Mouse (Mus musculus): ENCODE results near the gene Gchfr.

The Gchfr gene

GRCm38 (mm10) chr2:119173991-119174651, 6.5 kb downstream of the Gchfr start, which contains the start of gene Gm14137:
Gene Gm14137 (plus strand): TSS chr2:119174509.
- no peak for DNase-seq (ENCODE audit: low read depth)

DNA sequence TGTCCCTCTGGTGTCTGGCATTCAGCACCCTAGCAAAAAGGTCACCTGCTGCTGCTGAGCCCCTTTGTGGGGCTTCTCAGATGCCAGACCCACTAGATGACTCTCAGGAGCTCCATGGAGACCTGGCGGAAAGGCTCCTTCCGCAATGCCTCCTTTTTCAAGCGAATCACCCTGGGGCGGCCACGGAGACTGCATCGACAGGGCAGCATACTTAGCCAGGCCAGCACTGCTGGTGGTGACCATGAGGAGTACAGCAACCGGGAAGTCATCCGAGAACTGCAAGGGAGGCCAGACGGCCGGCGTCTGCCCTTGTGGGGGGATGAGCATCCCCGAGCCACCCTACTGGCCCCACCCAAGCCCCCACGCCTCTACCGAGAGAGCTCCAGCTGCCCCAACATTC, 7.3 kb downstream of the Gchfr start:
- no peak for DNase-seq (ENCODE audit: low read depth)

- DNase-seq (ENCODE audit: low read depth): no peak
Observed at GRCm38 (mm10) chr2:119175614-119176013, 8.0 kb downstream of the Gchfr start.

DNA sequence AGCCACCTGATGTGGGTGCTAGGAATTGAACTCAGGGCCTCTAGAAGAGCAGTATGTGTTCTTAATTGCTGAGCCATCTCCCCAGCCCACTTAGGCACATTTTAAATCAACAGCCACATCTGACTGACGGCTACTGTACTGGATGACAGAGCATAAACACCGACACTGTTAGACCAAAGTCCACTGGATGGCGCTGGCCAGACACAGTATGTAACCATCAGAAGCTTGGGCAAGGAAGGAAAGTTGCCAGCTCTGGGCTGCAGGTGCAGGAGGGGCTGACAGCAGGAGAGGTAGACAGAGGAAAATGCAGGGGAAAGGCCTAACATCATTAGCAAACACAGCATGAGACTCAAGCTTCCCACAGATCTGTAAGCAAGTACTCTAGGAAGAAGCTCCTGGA, 9.2 kb downstream of the Gchfr start:
- no peak for DNase-seq (ENCODE audit: low read depth)

- DNase-seq (ENCODE audit: low read depth): no peak
Observed at GRCm38 (mm10) chr2:119177384-119177939, 9.9 kb downstream of the Gchfr start.

DNA sequence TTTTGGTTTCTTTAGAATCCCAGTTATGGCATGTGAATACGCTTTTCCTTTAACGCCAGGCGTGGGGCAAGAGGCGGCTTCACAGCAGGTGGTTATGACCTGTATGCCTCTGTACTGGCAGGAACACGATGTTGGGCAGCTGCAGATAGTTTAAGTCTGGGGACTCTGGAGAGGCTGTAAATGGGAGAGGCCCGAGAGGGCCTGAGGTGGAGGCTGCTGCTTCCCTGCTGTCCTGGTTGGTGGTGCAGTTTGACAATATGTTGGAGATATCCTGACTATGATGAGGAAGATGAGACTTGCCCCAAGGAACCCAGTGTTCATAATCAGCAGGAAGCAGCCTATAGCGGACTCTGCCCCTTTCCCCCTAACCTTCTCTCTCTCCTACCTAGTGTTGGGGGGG, 15.3 kb downstream of the Gchfr start:
- no peak for DNase-seq (ENCODE audit: low read depth)

- DNase-seq (ENCODE audit: low read depth): peak; percentile 71
Observed at GRCm38 (mm10) chr2:119189029-119189710, 21.6 kb downstream of the Gchfr start.

- DNase-seq (ENCODE audit: low read depth): no peak
Observed at GRCm38 (mm10) chr2:119190969-119191368, 23.4 kb downstream of the Gchfr start.

DNA sequence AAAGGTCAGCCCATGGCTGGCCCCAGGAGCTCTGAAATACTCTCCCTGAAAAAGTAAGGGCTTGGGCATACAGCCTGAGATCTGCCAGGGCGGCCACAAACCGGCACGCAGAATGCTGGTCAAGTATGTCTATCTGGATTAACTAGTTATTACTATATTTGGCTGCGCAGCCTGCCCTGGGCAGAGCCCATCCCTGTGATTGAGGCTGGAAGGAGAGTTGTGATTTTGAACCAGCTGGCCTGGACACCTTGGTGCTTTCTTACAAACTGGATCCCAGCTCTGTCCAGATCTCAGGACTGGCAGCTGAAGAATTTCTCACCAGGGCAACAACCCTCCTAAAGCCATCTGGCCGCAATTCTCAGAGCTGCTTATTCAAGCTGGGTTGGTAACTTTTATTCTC, 26.6 kb downstream of the Gchfr start:
- no peak for DNase-seq (ENCODE audit: low read depth)

DNA sequence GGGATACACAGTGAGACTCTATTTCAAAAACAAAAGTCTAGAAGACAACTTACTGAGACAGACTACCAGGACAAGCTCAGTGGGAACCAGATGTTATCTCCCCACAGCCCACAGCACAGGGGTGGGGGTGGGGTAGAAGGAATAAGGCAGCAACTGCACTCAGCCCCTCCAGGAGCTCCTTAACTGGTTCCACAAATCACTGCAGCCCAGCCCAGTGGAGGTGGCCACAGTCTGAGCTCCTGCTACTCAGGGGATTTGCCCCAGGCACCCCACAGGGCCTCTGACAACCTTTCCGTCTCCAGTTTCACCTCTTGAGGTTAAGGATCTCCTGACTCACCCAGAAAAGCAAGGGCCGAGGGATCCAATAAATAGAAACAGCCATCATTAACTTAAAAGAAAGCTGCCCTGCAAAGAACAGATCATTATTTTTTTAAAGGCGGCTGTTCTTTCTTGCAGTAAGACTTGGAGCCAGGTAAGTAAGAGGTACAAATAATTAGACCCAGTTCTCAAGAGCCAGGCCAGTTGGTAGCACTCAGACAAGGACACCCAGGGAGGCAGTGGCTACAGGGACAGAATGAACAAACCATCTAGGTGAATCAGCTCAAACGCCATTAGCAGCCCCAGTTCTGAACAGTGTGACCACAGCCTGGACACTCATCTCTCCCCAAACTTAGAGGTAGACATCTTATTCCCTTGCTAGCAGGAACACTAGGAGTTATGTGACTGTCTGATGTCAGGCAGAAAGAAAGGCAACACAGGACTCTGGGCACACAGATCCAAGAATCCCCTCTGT, 28.9 kb downstream of the Gchfr start:
- DNase-seq (ENCODE audit: low read depth): no peak

- DNase-seq (ENCODE audit: low read depth): no peak
Observed at GRCm38 (mm10) chr2:119197493-119197892, 29.9 kb downstream of the Gchfr start.

DNA sequence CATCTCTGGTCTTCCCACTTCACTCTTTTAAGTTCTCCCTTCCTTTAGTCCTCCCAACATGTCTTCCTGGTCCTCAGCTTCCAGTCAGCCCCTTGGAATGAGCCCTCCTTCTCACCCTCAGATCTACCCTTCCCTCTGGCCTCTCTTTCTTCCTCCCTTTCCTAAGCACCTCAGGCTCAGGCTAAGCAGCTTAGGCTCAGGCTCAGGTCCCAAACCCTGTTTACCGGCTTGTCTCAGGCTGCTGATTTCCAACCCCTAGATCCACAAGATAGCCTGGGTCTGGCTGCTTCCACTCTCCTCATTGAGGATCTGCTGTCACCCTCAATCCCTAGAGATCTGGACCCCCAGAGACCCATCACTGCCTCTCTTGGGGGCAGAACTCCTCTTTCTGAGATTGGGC, 30.5 kb downstream of the Gchfr start:
- no peak for DNase-seq (ENCODE audit: low read depth)

GRCm38 (mm10) chr2:119198934-119199333, 31.4 kb downstream of the Gchfr start:
- no peak for DNase-seq (ENCODE audit: low read depth)

DNA sequence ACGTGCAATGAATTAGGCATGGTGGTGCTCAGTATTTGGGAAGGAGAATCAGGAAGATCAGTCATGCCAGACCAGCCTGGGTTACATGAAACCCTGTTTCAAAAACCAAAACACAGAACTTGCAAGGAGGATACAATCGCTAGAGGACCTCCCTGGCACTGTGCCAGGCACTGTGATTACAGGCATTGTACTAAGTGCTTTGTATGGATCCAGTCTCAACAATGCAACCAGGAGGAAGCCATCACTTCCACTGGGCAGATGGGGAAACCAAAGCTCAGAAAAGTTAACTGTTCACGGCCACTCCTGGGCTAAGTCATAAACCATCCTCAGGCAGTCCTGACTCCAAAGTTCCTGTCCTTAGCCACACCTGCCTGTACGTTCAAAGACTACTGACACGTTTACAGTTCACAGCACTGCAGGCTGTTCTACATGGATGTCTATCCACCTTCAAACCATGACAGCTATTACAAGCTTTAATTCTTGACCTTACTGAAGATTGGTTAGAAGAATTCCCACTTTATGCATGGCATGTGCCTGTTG, 35.4 kb downstream of the Gchfr start:
- DNase-seq (ENCODE audit: low read depth): no peak

DNA sequence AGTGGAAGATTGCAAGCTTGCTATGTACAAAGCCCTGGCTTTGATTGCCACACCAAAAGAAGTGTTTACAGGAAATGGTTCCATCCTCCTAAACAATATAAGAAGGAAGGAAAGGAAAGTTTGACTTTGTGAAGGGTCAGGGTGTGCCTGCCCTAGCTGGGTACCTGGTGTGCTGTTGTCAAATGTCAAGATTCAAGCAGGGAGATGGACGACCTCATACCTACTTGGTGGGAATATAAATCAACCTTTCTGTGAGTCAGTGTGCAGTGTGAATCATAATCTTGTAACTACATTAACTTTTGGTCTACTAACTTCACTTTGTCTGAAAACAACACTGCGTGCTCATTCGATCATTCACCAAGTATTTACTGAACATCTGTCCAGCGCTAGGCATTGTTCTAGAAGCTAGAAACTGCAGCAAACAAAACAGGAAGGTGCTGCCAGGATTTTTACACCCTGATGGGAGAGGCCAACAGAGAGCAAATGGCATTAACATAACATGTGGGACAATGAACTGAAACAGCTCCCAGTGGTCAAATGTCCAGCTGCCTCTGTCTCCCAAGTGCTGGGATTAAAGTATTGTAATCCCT, 36.4 kb downstream of the Gchfr start:
- no peak for DNase-seq (ENCODE audit: low read depth)

GRCm38 (mm10) chr2:119207961-119208343, 40.4 kb downstream of the Gchfr start:
- no peak for DNase-seq (ENCODE audit: low read depth)

- DNase-seq (ENCODE audit: low read depth): peak; percentile 94
Observed at GRCm38 (mm10) chr2:119208344-119209175, 41.0 kb downstream of the Gchfr start, which contains the start of the genes Zfyve19 and Dnajc17. Gene Zfyve19 (plus strand): TSS chr2:119208617. Gene Dnajc17 (minus strand): TSS chr2:119208795.

DNA sequence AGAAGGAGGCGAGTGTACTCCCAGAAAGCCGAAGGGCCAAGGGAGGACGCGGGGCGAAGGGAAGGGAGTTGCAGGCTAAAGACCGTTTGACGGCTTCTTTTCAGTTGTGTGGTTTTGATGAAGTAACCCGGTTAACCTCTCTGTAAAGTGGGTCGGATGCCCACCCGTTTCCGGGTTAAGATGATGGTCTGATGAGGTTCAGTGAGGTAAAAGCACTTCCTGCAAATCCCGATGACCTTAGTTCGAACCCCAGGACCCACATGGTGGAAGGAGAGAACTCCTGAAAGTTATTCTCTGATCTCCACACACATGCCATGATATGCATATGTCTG, 41.6 kb downstream of the Gchfr start:
- DNase-seq (ENCODE audit: low read depth): no peak
